In genomic region chr1:73060271-73060670, GRCm38 (mm10) we compare ENCODE assay signal across 36 mouse cellular contexts. TPM values are rescaled to one million over a fixed set of nuclear protein-coding genes. Genes with fewer than 3 reads are reported as not detected.
DNase-seq lines count a peak whose midpoint lies in the region; ATAC-seq lines count a peak whose summit lies in the region.
"Had no signal": no experiment of that assay in that cellular context is flagged by ENCODE, and none has a peak within 500 bp of the region (broad histone marks: within the 10 kb centered on the region; RNA-seq: fewer than 3 reads in every experiment).

No protein-coding gene starts in this region.

- no peak overlapping the region for H3K4me2 ChIP-seq in midbrain, embryonic 16.5 days (ENCODE audit: low read length)
- no peak overlapping the region for H3K4me2 ChIP-seq in neural tube, embryonic 11.5 days (ENCODE audit: low read depth)
- H3K4me2 ChIP-seq: forebrain, embryonic 12.5 days; hindbrain, embryonic 12.5 days; liver, embryonic 12.5 days had no signal

- H3K27ac ChIP-seq in midbrain, embryonic 10.5 days (replicated peaks): peak overlapping the region; percentile 76
- no peak overlapping the region for H3K27ac ChIP-seq in midbrain, embryonic 16.5 days (ENCODE audit: low read length)
- no peak overlapping the region for H3K27ac ChIP-seq in neural tube, embryonic 11.5 days (ENCODE audit: low read depth, low read length)
- H3K27ac ChIP-seq: forebrain, embryonic 12.5 days; hindbrain, embryonic 12.5 days; liver, embryonic 12.5 days had no signal

- no peaks in the 10 kb centered on the region for H3K9me3 ChIP-seq in midbrain, embryonic 10.5 days (replicated peaks)
- H3K9me3 ChIP-seq in midbrain, embryonic 16.5 days (replicated peaks; ENCODE audit: control insufficient read depth, low read length, poor library complexity, severe bottlenecking): no peaks in the 10 kb centered on the region
- H3K9me3 ChIP-seq in neural tube, embryonic 11.5 days (ENCODE audit: control insufficient read depth, low read length): no peaks in the 10 kb centered on the region
- H3K9me3 ChIP-seq: forebrain, embryonic 12.5 days; hindbrain, embryonic 12.5 days; liver, embryonic 12.5 days had no signal

- H3K9ac ChIP-seq in midbrain, embryonic 16.5 days (ENCODE audit: low read depth, low read length): no peak overlapping the region
- no peak overlapping the region for H3K9ac ChIP-seq in neural tube, embryonic 11.5 days (ENCODE audit: low read length)
- H3K9ac ChIP-seq: forebrain, embryonic 12.5 days; hindbrain, embryonic 12.5 days; liver, embryonic 12.5 days; liver, postnatal 0 days had no signal

- 0 out of 2 replicates have a peak overlapping the region, but pooled peaks have one; percentile 16 for H3K4me3 ChIP-seq in midbrain, embryonic 10.5 days
- H3K4me3 ChIP-seq in midbrain, embryonic 16.5 days (ENCODE audit: low read depth, low read length): no peak overlapping the region
- no peak overlapping the region for H3K4me3 ChIP-seq in neural tube, embryonic 11.5 days (ENCODE audit: low read depth, low read length)
- H3K4me3 ChIP-seq: erythroblast, embryonic 14.5 days; forebrain, embryonic 12.5 days; hindbrain, embryonic 12.5 days; liver, embryonic 12.5 days; megakaryocyte, embryonic 14.5 days; myocyte had no signal

- H3K4me1 ChIP-seq in midbrain, embryonic 10.5 days: peaks cover 40% of the 10 kb centered on the region
- H3K4me1 ChIP-seq in midbrain, embryonic 16.5 days (ENCODE audit: control insufficient read depth, insufficient read depth, low read length): no peaks in the 10 kb centered on the region
- H3K4me1 ChIP-seq in neural tube, embryonic 11.5 days (ENCODE audit: control insufficient read depth, insufficient read depth, low read length): peaks cover 3% of the 10 kb centered on the region; the same call in 1 of the 2 replicates
- H3K4me1 ChIP-seq: megakaryocyte, embryonic 14.5 days had no signal

- 1% methylated on average over 3 of the region's 3 CpGs for WGBS in midbrain, embryonic 10.5 days
- 4% methylated on average over 3 of the region's 3 CpGs for WGBS in midbrain, embryonic 16.5 days
- WGBS in neural tube, embryonic 11.5 days: 5% methylated on average over 3 of the region's 3 CpGs

- H3K27me3 ChIP-seq in midbrain, embryonic 10.5 days (ENCODE audit: low read depth, poor library complexity, severe bottlenecking): peaks cover 6% of the 10 kb centered on the region; the same call in 1 of the 2 replicates
- H3K27me3 ChIP-seq in midbrain, embryonic 16.5 days (ENCODE audit: control insufficient read depth, insufficient read depth, low read depth, low read length): no peaks in the 10 kb centered on the region
- H3K27me3 ChIP-seq in neural tube, embryonic 11.5 days (ENCODE audit: control insufficient read depth, insufficient read depth, low read length): no peaks in the 10 kb centered on the region
- H3K27me3 ChIP-seq: forebrain, embryonic 12.5 days; hindbrain, embryonic 12.5 days; megakaryocyte, embryonic 14.5 days had no signal

- no peak for ATAC-seq in midbrain, embryonic 16.5 days
- no peak for ATAC-seq in neural tube, embryonic 11.5 days (ENCODE audit: insufficient read depth, low FRiP score, low TSS enrichment)
- ATAC-seq: intestine, postnatal 0 days; liver, embryonic 12.5 days; liver, postnatal 0 days had no signal

- DNase-seq in cerebellum, postnatal 10 days: peak; percentile 20 to 38
- no peak for DNase-seq in cerebellum, postnatal 25 days
- DNase-seq in midbrain, embryonic 10.5 days (ENCODE audit: low spot score): peak; percentile 83
- peak; percentile 72 for DNase-seq in embryo, embryonic 11 days
- DNase-seq in neural tube, embryonic 11.5 days (ENCODE audit: low spot score): peak; percentile 20
- DNase-seq in thymus, adult 18-20 months: no peak
- DNase-seq in cerebellum, adult 8-10 months: no peak
- DNase-seq: adrenal gland, postnatal 14 days; cerebellum, adult 11 months; cerebellum, adult 9-11 months; gastrocnemius, postnatal 14 days; heart, postnatal 14 days; kidney, adult 9 months; kidney, postnatal 14 days; layer of hippocampus, adult 9-11 months; liver, postnatal 0 days; lung, postnatal 36 days; thymus, postnatal 14 days had no signal

- H3K36me3 ChIP-seq in midbrain, embryonic 10.5 days: no peaks in the 10 kb centered on the region
- H3K36me3 ChIP-seq in midbrain, embryonic 16.5 days (ENCODE audit: control insufficient read depth, insufficient read depth, low read length): no peaks in the 10 kb centered on the region
- H3K36me3 ChIP-seq in neural tube, embryonic 11.5 days (ENCODE audit: control insufficient read depth, insufficient read depth, low read length): no peaks in the 10 kb centered on the region
- H3K36me3 ChIP-seq: forebrain, embryonic 12.5 days; hindbrain, embryonic 12.5 days; liver, embryonic 12.5 days had no signal

RNA-seq across cellular contexts. Expression of gene Tnp1, which starts 44.6 kb away (rescaled TPM):
- not detected in 2 replicates for polyA plus RNA-seq in midbrain, embryonic 10.5 days (2016; fragmentation: Nextera tagmentation; extraction: Ambion mirVana)
- not detected in 2 replicates for polyA plus RNA-seq in midbrain, embryonic 16.5 days (2015; fragmentation: Nextera tagmentation; extraction: Ambion mirVana)
- polyA plus RNA-seq in neural tube, embryonic 11.5 days (2014; fragmentation: Nextera tagmentation; extraction: Ambion mirVana): not detected in 2 replicates
- polyA plus RNA-seq: C2C12; cortical plate, adult 2 months; embryonic facial prominence, embryonic 14.5 days; erythroblast, embryonic 14.5 days; forebrain, embryonic 12.5 days; heart, embryonic 14.5 days; hindbrain, embryonic 12.5 days; intestine, postnatal 0 days; limb, embryonic 14.5 days; liver, embryonic 12.5 days; liver, postnatal 0 days; lung, embryonic 16.5 days; midbrain, postnatal 0 days; myocyte; neural tube, embryonic 14.5 days; stomach, embryonic 14.5 days; urinary bladder, adult 2 months had no signal

Comparison
In these comparisons a context has a peak if more than half of its experiments do, and no peak if none do; other contexts are left out.
1. DNase-seq: peak in cerebellum, postnatal 10 days (2 of 2), midbrain, embryonic 10.5 days (single experiment), embryo, embryonic 11 days (single experiment) and neural tube, embryonic 11.5 days (single experiment); none in cerebellum, postnatal 25 days (0 of 2), thymus, adult 18-20 months (0 of 2) and cerebellum, adult 8-10 months (single experiment).